Mouse (Mus musculus) embryonic fibroblast, embryonic 13.5 days (primary cell): Measurements from ENCODE around the gene Rph3a.

Experiments
- CTCF ChIP-seq: IDR thresholded peaks from 2 replicates; pipeline ENCODE4 v1.5.1; 2011; ENCODE audit warnings: mild to moderate bottlenecking, control low read depth, low read length, moderate library complexity, borderline replicate concordance; ENCODE audit not compliant: insufficient read depth
- POLR2A ChIP-seq: IDR thresholded peaks from 2 replicates; pipeline ENCODE4 v1.6.1; 2011; ENCODE audit warnings: low read depth, mild to moderate bottlenecking, control low read depth, low read length, moderate library complexity

DNA sequence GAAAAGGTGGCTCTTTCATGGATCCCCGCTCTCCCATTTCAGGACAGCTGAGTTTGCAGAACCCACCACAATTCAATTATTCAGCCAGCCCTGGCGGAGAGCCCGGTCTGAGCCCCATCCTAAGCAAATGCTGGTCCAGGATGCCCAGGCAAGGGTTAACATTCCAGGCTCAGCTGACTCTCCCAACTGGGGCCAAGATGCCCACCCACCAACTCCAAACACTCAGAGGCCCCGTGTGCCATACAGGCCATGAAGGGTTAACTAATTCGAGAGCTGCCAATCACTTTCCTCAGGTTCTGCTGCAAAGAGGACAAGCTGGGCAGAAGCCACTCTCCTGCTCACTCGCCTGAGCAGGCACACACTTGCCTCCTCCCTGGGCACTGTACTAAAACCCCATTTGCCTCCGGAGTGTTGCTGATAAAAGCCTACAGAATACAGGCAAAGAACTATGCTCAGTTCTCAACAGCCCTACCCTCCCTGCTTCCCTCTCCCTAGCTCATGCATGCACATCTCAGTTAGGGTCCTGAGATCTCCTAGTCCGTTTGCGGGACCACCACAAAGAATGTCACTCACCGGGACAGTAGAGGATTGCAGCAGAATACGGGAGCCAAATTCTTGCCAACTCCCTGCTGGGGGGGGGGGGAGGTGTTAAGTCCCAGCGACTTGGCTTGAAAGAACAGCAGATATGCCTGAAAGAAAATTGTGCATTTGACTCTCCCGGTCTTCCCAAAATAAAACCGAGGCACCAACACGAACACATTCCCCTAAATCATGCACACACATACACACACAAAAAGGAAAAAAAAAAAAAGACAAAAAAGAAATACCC, 1.3 kb downstream of the Rph3a start:
- TF ChIP-seq CTCF (no peak), POLR2A (no peak)
